Mouse (Mus musculus) mouse trophoblast stem cell (cell line): ENCODE results near the gene Ssbp2.

Experiments
- in situ Hi-C, 2 experiments: fragments of 300-500 bp; cut with MseI, MboI; formaldehyde crosslinking; loops; 2 replicates in 1 of 2; 3 replicates in 1 of 2; pipeline ENCODE4 v1.15.1; 2025

Ssbp2 gene

DNA sequence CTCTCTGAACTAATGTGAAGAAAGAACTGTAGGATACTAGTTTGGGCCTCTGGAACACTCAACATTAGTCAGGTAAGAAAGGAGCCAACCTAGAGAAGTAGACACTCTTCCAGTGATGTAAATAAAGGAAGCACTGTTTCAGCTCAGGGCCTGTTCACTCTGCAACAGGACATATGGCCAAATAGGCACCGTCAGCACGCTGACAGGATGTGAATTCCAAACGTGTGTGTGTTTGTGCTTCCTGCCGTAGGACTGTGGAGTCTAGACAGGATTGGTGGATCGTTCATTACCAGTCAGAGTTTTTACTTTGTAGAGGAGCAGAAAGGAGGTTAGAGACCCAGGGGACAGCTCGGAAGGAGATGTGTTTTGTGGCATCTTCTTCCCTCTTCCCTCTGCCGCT, 174.0 kb downstream of the Ssbp2 start:
- in situ Hi-C loops, result loop anchor here in 1 of 2 experiments (25.0 kb wide), 1 partner anchor 672 kb away; no protein-coding TSS in a partner anchor

DNA sequence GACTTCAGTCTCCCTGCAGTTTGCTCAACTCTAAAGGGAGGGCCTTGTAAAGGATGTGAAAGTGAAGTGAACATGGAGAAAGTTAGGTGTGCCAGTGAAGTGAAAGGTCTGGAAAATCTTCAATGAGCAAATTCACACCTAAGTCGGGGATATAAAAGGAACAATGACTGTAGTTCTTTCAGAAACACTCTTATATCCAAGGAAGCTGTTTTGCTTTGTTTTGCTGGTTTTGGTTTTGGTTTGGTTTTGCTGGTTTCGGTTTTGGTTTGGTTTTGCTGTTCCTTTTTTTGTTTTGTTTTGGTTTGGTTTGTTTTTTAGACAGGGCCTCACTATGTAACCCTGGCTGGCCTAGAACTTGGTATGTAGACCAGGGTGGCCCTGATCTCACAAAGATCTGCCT, 175.9 kb downstream of the Ssbp2 start:
- in situ Hi-C loops, result loop anchor here in 1 of 2 experiments (25.0 kb wide), 1 partner anchor 674 kb away; no protein-coding TSS in a partner anchor

GRCm38 (mm10) chr13:91636814-91637213, 176.7 kb downstream of the Ssbp2 start:
- in situ Hi-C loops, result loop anchor here in 1 of 2 experiments (25.0 kb wide), 1 partner anchor 675 kb away; no protein-coding TSS in a partner anchor

- in situ Hi-C loops, result loop anchor here in 1 of 2 experiments (25.0 kb wide), 1 partner anchor 677 kb away; no protein-coding TSS in a partner anchor
These were observed 178.8 kb downstream of the Ssbp2 start for GRCm38 (mm10) chr13:91638836-91639235.

- in situ Hi-C loops, result loop anchor here in 1 of 2 experiments (25.0 kb wide), 1 partner anchor 678 kb away; no protein-coding TSS in a partner anchor
These were observed 180.1 kb downstream of the Ssbp2 start for GRCm38 (mm10) chr13:91640219-91640618.

DNA sequence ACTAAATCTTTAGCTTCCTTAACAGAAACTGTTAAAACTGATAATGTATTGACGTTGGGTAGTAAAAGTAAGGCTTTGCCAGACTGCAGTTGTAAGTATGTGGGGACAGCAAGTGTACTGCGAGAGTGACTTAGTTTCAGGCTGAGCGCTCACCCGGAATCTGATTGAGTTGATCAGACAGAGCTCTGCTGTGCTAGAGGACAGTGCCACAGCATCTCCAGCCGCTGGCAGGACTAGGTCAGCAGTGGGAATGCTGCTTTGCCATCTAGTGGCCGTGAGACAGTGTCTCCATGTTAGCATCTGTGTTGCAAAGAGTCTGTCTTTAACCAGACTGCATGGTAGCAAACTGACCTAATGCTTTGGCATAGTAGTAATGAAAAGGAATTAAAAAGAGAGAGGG, 188.2 kb downstream of the Ssbp2 start:
- in situ Hi-C loops, result loop anchor here in 1 of 2 experiments (25.0 kb wide), 1 partner anchor 686 kb away; no protein-coding TSS in a partner anchor

GRCm38 (mm10) chr13:91649926-91650325, 189.8 kb downstream of the Ssbp2 start:
- in situ Hi-C loops, result loop anchor here in 1 of 2 experiments (25.0 kb wide), 1 partner anchor 688 kb away; no protein-coding TSS in a partner anchor

GRCm38 (mm10) chr13:91661068-91661795, 201.1 kb downstream of the Ssbp2 start:
- in situ Hi-C loops, result no loop called here

DNA sequence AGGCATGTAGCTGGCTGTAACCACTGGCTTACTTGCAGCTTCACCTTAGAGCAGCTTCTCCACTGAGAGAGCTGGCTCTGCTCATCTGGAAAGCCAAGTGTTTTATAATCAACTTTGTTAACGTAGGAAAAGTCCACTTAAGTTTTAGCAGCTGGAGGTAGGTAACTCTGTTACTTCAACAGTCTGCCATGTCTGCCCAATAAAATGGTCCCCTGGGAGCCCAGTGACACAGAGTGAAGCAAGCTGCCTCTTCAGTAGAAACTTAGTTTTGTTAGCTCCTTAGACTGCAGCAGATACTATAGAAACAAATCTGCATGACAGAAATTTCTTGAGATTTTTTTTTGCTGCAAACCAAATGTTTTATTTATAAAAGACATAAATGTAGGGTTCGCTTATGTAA, 202.7 kb downstream of the Ssbp2 start:
- in situ Hi-C loops, result no loop called here

DNA sequence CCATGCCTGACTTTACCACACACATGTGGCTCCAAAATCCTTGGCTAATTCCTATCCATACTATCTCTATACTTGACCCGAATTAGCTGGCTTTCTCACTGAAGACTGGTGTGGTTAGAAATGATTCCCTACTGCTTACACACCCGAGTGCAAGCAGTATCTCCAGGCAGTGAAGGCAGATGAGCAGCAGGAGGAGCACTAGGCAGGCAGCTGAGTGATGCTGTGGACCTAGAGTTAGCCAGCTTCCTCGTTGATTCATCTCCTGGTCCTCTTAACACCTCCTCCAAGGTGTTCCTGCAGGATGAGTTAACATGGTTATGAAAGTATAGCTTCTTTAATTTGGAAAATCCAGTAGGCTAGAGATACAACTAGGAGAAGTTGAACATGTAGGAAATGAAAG, 213.2 kb downstream of the Ssbp2 start:
- in situ Hi-C loops, result no loop called here

DNA sequence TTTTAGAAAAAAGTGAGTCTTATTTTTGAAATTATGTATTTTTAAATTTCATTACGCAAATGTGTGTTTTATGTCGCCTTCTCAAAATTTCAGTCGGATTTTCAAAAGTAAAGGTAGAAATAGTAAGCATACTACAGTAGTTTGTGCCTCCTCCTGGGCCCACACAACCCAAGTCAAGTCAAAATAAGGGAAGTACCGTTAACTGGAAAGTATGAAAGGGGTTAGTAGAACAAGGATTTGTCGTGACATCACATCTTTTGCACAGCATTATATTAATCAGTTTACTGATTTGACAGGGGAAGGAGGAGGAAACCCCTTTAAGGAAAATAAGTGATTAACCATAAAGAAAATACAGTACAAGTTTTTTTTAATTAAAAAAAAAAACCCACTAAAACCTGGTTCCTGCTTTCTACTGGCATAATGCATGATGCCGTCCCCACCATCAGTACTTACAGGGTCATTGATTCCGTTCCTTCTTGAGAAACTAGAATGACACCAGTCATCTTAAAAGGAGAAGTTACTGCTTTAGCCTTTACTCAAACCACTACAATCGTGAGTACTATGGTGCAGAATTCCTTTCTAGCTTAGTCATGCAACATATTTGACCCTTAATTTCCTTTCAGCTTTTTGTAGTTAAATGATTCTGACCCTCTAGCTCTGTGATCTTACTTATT, 220.8 kb downstream of the Ssbp2 start:
- in situ Hi-C loops, result loop anchor here in 1 of 2 experiments (25.0 kb wide), 1 partner anchor 719 kb away; no protein-coding TSS in a partner anchor

GRCm38 (mm10) chr13:91681474-91681873, 221.4 kb downstream of the Ssbp2 start:
- in situ Hi-C loops, result loop anchor here in 1 of 2 experiments (25.0 kb wide), 1 partner anchor 719 kb away; no protein-coding TSS in a partner anchor

DNA sequence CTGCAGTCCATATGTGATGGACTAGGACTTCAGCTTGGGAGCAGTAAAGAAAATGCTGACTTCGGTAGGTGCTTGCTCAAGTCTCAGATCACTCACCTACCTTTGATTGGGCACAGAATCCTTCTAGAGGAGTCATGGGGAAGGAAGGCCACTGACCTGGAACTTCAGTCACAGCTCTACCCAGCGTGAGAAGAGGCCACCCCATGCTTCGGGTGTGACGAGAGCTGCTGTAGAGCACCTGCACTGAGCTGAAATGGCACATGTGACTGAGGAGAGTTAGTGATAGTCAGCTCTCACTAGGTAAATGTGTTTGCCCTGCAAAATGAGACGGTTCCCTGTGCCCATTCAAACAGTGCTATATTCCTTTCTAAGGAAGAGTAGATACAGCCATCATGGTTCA, 230.0 kb downstream of the Ssbp2 start:
- in situ Hi-C loops, result loop anchor here in 1 of 2 experiments (25.0 kb wide), 1 partner anchor 728 kb away; no protein-coding TSS in a partner anchor

GRCm38 (mm10) chr13:91693615-91694014, 233.5 kb downstream of the Ssbp2 start:
- in situ Hi-C loops, result loop anchor here in 1 of 2 experiments (25.0 kb wide), 1 partner anchor 731 kb away; no protein-coding TSS in a partner anchor

- in situ Hi-C loops, result loop anchor here in 1 of 2 experiments (25.0 kb wide), 1 partner anchor 733 kb away; no protein-coding TSS in a partner anchor
These were observed 235.3 kb downstream of the Ssbp2 start for GRCm38 (mm10) chr13:91695406-91695805.

- in situ Hi-C loops, result loop anchor here in 1 of 2 experiments (25.0 kb wide), 1 partner anchor 734 kb away; no protein-coding TSS in a partner anchor
These were observed 236.1 kb downstream of the Ssbp2 start for GRCm38 (mm10) chr13:91696109-91696645.

- in situ Hi-C loops, result loop anchor here in 1 of 2 experiments (25.0 kb wide), 1 partner anchor 735 kb away; no protein-coding TSS in a partner anchor
These were observed 236.9 kb downstream of the Ssbp2 start for GRCm38 (mm10) chr13:91697011-91697410.

- in situ Hi-C loops, result no loop called here
These were observed 242.3 kb downstream of the Ssbp2 start for GRCm38 (mm10) chr13:91702337-91702736.

GRCm38 (mm10) chr13:91719487-91719886, 259.4 kb downstream of the Ssbp2 start:
- in situ Hi-C loops, result no loop called here

DNA sequence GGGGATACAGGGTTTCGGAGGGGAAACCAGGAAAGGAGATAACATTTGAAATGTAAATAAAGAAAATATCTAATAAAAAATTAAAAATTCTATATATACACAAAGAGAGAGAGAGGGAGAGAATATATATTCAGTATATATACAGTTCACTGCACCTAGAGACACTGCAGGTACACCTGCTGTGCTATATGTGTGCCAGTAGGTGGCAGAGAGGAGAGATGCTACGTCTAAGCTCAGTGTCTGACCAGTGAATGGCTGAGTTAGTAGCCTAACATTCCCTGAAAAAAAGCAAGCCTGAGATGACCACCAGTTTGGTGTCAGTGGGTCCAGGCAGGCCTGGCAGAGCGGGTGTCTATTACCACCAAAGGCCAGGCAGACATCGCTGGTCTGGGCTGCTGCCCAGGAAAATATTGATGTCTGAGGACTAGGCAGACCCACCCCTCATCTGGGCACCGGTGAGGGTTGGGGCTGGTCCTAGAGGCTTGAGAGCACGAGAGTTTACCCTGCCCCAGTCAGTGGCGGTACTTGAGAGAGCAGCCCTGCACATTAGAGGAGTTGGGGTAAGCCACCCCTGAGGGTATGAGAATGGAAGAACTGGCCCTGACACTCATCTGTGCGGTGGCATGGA, 263.1 kb downstream of the Ssbp2 start:
- in situ Hi-C loops, result no loop called here

DNA sequence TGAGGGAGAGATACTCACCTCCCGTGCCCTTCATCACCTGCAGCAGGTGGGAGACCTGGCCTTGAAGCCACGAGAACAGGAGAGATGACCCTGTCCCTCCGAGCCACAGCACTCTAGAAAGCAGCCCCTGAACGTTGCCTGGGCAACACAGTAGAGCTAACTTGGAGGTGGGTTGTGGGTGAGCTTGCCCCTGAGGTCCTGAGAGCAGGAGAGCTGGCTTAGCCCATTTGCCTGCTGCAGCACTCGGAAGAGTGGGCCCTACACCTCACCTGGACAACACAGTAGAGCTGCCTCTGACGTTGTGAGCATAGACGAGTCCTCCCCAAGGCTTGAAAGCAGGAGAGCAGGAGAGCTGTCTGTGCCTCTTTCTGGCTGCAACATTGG, 263.6 kb downstream of the Ssbp2 start:
- in situ Hi-C loops, result no loop called here
